Mouse (Mus musculus) lung, postnatal 0 days (tissue): ENCODE results near the gene Arhgdig.

Source experiments
- CTCF ChIP-seq: IDR thresholded peaks from 2 replicates; pipeline ENCODE4 v1.5.1; 2016; ENCODE audit warnings: antibody characterized with exemption, mild to moderate bottlenecking
- EP300 ChIP-seq: IDR thresholded peaks from 2 replicates; pipeline ENCODE4 v1.6.1; 2016; ENCODE audit warnings: antibody characterized with exemption, mild to moderate bottlenecking, control low read depth

DNA sequence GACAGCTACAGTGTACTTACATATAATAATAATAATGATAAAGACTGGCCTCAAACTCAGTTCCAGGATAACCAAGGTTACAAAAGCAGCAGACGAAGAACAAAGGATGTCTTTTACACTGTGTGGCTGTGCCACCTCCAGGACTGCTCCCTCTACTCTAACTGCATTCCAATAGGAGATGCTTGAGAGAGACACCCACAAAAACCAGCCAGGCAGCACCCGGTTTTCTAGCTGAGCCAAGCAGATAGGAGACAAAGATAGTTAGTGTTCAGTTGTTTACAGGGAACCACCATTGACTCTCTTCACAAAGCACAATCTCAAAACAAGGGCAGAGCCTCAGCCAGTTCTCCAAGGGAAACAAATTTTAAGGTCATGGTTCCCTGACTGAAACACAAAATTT lies 32.0 kb upstream of the Arhgdig start:
- no peak for TF ChIP-seq CTCF
- TF ChIP-seq EP300: no peak
